Mouse (Mus musculus): ENCODE measurements around the gene Depdc5. TPM values are rescaled to one million over a fixed set of nuclear protein-coding genes. Genes with fewer than 3 reads are reported as not detected.

Depdc5 gene
- polyA plus RNA-seq, 1 experiment from 2014 or later, result 22.6 TPM

DNA sequence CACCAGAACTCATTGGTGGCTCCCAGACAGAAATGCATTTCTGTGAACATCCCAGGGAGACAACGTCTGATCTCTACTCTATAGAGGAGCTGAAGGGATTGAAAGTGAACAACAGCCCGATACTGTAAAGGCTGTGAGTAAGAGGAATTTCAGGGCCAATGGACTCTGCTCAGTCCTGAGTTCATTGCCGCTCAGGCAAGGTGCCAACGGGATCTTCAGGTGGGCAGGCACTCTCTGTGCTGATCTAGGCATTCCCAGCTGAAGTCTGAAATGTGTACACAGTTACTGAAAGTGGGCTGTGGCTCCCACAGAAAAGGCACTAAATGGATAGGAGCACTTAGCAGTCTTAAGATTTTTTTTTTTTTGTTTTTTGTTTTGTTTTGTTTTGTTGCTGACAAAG, 135.3 kb downstream of the Depdc5 start:
- Histone ChIP-seq H3K4me3 (ENCODE audit: low read depth, low read length) (no peak overlapping the region), H3K4me2 (no peak overlapping the region), H3K27me3 (replicated peaks; ENCODE audit: control insufficient read depth, insufficient read depth, low read length) (no peaks in the 10 kb centered on the region), H3K36me3 (ENCODE audit: control insufficient read depth, insufficient read depth, low read length) (no peaks in the 10 kb centered on the region), H3K9ac (ENCODE audit: low read depth, low read length) (no peak overlapping the region), H3K9me3 (ENCODE audit: control insufficient read depth, low read length) (no peaks in the 10 kb centered on the region), H3K4me1 (replicated peaks; ENCODE audit: control insufficient read depth, insufficient read depth, low read length) (no peaks in the 10 kb centered on the region), H3K27ac (ENCODE audit: low read depth, low read length) (no peak overlapping the region)
- 87% methylated on average over 4 of the region's 4 CpGs for WGBS
- ATAC-seq (replicated peaks; ENCODE audit: low FRiP score), result no peak
- DNase-seq (ENCODE audit: low spot score), result no peak

DNA sequence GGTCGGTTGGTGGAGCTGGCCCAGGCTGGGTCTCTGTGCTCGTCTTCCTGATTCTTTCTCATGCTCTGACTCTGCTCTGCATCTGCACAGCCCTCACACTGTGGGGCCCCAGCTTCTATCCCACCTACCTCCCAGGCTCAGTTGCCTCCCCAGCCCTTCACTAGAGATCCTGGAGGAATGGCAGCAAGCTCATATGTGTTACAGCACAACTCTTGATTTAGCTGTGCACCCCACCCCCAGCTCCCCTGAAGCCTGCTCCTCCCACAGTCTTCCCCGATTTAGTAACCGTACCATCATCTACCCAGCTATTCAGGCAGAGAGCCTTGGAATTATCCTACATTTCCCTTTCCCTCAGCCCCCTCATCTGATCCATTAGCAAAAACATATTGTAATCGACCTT, 137.6 kb downstream of the Depdc5 start:
- H3K9me3 ChIP-seq (ENCODE audit: control insufficient read depth, low read length), result no peaks in the 10 kb centered on the region
- H3K9ac ChIP-seq (ENCODE audit: low read depth, low read length), result no peak overlapping the region
- no peak for ATAC-seq (replicated peaks; ENCODE audit: low FRiP score)

DNA sequence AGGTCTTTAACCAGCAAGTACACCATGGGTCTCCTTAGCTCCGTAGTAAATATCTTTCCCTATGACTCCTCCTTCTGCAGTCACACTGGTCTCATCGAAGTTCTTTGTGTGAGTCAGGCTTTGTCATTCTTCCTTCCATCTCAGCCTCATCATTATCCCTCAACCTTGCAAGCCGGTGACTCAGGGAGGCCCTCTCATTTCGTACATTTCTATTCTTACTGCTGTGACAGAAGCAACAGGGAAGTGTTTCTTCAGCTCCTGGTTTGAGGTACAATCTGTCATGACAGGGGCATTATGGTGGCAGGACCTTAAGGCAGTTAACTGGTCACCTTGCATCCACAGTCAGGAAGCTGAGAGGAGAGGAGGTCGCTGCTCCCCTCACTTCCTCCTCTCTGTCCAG, 139.3 kb downstream of the Depdc5 start:
- no peak overlapping the region for H3K9ac ChIP-seq (ENCODE audit: low read depth, low read length)
- H3K4me1 ChIP-seq (replicated peaks; ENCODE audit: control insufficient read depth, insufficient read depth, low read length), result no peaks in the 10 kb centered on the region
- H3K4me2 ChIP-seq, result no peak overlapping the region
- DNase-seq (ENCODE audit: low spot score), result no peak
- no peaks in the 10 kb centered on the region for H3K9me3 ChIP-seq (ENCODE audit: control insufficient read depth, low read length)
- no peak overlapping the region for H3K4me3 ChIP-seq (ENCODE audit: low read depth, low read length)
- 75% methylated on average over 5 of the region's 5 CpGs for WGBS
- ATAC-seq (replicated peaks; ENCODE audit: low FRiP score), result no peak
- no peaks in the 10 kb centered on the region for H3K36me3 ChIP-seq (ENCODE audit: control insufficient read depth, insufficient read depth, low read length)
- no peak overlapping the region for H3K27ac ChIP-seq (ENCODE audit: low read depth, low read length)
- H3K27me3 ChIP-seq (replicated peaks; ENCODE audit: control insufficient read depth, insufficient read depth, low read length), result no peaks in the 10 kb centered on the region

More for the DNA sequence above, 137.6 kb downstream of the Depdc5 start:
- WGBS, result 73% methylated on average over 5 of the region's 5 CpGs
- Histone ChIP-seq H3K27me3 (replicated peaks; ENCODE audit: control insufficient read depth, insufficient read depth, low read length) (no peaks in the 10 kb centered on the region), H3K27ac (ENCODE audit: low read depth, low read length) (no peak overlapping the region), H3K4me2 (no peak overlapping the region), H3K4me1 (replicated peaks; ENCODE audit: control insufficient read depth, insufficient read depth, low read length) (no peaks in the 10 kb centered on the region), H3K36me3 (ENCODE audit: control insufficient read depth, insufficient read depth, low read length) (no peaks in the 10 kb centered on the region), H3K4me3 (ENCODE audit: low read depth, low read length) (no peak overlapping the region)
- no peak for DNase-seq (ENCODE audit: low spot score)

DNA sequence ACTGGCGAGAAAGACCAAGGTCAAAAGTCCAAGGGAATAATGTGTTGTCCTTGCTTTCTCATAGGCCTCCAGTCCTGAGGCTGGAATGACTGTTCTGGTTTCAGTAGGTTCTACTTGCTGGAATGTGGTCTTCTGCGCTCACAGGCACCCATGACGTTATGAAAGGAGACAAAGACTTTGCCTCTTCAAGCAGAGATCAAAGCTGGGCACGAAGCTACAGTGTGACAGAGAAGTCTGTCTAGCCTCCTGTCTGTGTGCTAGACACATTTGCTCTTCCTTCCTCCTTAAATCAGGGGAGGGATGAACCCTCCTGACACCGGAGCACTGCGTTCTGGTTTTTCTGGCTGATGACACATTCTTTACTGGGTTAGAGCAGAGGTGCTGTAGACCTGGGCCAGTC, 140.0 kb downstream of the Depdc5 start:
- 66% methylated on average over 6 of the region's 6 CpGs for WGBS
- Histone ChIP-seq H3K27me3 (replicated peaks; ENCODE audit: control insufficient read depth, insufficient read depth, low read length) (no peaks in the 10 kb centered on the region), H3K4me1 (replicated peaks; ENCODE audit: control insufficient read depth, insufficient read depth, low read length) (no peaks in the 10 kb centered on the region), H3K9me3 (ENCODE audit: control insufficient read depth, low read length) (no peaks in the 10 kb centered on the region), H3K27ac (ENCODE audit: low read depth, low read length) (no peak overlapping the region), H3K9ac (ENCODE audit: low read depth, low read length) (no peak overlapping the region), H3K4me2 (no peak overlapping the region), H3K36me3 (ENCODE audit: control insufficient read depth, insufficient read depth, low read length) (no peaks in the 10 kb centered on the region), H3K4me3 (ENCODE audit: low read depth, low read length) (no peak overlapping the region)
- ATAC-seq (replicated peaks; ENCODE audit: low FRiP score) (no peak), DNase-seq (ENCODE audit: low spot score) (no peak)

DNA sequence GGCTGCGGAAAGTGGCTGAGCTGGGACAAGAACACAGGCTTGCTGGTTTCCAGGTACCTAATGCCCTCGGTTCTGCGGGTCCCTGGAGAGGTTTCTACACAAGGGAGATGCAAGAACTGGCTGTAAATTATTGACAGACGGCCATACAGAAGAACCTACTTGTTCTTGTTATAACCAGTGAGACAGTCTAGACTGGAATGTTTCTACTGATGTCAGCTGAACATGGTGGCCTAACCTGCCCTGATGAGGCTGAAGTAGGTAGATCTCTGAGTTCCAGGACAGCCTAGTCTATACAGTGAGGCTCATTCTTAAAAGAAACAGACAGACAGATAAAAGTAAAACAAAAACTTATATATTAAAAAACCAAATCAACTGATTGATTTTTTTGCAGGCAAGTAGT, 140.6 kb downstream of the Depdc5 start:
- Histone ChIP-seq H3K9ac (ENCODE audit: low read depth, low read length) (no peak overlapping the region), H3K27ac (ENCODE audit: low read depth, low read length) (no peak overlapping the region), H3K4me3 (ENCODE audit: low read depth, low read length) (no peak overlapping the region), H3K9me3 (ENCODE audit: control insufficient read depth, low read length) (no peaks in the 10 kb centered on the region), H3K4me1 (replicated peaks; ENCODE audit: control insufficient read depth, insufficient read depth, low read length) (no peaks in the 10 kb centered on the region), H3K27me3 (replicated peaks; ENCODE audit: control insufficient read depth, insufficient read depth, low read length) (no peaks in the 10 kb centered on the region), H3K4me2 (no peak overlapping the region), H3K36me3 (ENCODE audit: control insufficient read depth, insufficient read depth, low read length) (no peaks in the 10 kb centered on the region)
- 72% methylated on average over 4 of the region's 4 CpGs for WGBS
- ATAC-seq (replicated peaks; ENCODE audit: low FRiP score) (no peak), DNase-seq (ENCODE audit: low spot score) (no peak)

DNA sequence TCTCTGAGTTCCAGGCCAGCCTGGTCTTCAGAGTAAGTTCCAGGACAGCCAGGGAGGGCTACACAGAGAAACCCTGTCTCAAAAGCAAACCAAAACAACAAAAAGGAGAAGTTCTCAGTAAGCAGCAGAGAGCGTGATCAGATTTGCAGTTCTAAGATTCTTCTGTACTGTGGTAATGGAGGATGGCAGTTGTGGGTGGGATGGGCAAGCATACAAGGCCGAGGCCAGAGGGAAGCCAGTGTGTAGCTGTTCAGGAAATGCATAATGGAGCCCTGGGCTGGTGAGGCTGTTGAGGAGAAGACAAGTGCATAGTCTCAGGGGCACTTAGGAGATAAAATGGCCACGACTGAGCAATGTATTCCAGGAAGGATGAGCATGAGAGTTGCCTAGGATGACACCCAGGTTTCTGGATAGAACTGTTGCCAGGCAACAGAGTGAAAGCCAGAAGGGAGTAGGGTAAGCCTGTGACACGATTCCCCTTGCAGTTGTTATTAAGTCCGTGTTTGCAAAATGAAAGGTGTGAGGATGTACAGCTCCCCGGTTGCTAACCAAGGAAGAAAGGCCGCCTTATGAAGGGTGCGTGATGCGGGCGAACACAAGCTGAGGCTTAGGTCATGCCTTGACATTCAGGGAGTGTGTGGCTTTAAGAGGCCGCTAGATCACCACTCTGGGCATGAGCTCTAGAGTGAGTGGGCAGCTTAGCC, 142.1 kb downstream of the Depdc5 start:
- Histone ChIP-seq H3K4me1 (replicated peaks; ENCODE audit: control insufficient read depth, insufficient read depth, low read length) (no peaks in the 10 kb centered on the region), H3K27me3 (replicated peaks; ENCODE audit: control insufficient read depth, insufficient read depth, low read length) (no peaks in the 10 kb centered on the region), H3K4me2 (no peak overlapping the region), H3K27ac (ENCODE audit: low read depth, low read length) (no peak overlapping the region), H3K36me3 (ENCODE audit: control insufficient read depth, insufficient read depth, low read length) (no peaks in the 10 kb centered on the region), H3K4me3 (ENCODE audit: low read depth, low read length) (no peak overlapping the region), H3K9ac (ENCODE audit: low read depth, low read length) (no peak overlapping the region), H3K9me3 (ENCODE audit: control insufficient read depth, low read length) (no peaks in the 10 kb centered on the region)
- DNase-seq (ENCODE audit: low spot score) (no peak), ATAC-seq (replicated peaks; ENCODE audit: low FRiP score) (no peak)
- 71% methylated on average over 11 of the region's 11 CpGs for WGBS

DNA sequence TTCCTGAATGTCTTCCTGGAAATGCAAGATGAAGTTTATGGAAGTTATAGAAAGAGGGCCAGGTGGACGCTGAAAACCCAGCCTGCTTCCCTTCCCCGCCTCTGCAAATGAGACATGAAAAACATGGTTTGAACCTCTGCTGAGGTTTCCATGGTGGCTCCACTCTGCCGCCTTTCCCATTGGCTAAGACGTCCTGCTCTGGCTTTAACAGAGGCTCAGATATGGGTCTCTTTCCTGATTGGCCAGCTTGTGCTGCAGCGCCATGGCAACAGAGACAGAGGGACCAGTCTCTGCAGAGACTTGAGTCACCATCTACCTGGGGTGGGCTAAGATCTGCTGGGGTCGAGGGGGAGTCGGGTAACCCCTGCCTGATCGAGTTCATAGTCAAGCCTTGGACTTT, 143.2 kb downstream of the Depdc5 start:
- Histone ChIP-seq H3K4me2 (no peak overlapping the region), H3K36me3 (ENCODE audit: control insufficient read depth, insufficient read depth, low read length) (no peaks in the 10 kb centered on the region), H3K27ac (ENCODE audit: low read depth, low read length) (no peak overlapping the region), H3K4me1 (replicated peaks; ENCODE audit: control insufficient read depth, insufficient read depth, low read length) (0 out of 2 replicates have a peak, but pooled peaks cover 3% of the 10 kb centered on the region), H3K27me3 (replicated peaks; ENCODE audit: control insufficient read depth, insufficient read depth, low read length) (no peaks in the 10 kb centered on the region), H3K9ac (ENCODE audit: low read depth, low read length) (no peak overlapping the region), H3K9me3 (ENCODE audit: control insufficient read depth, low read length) (no peaks in the 10 kb centered on the region), H3K4me3 (ENCODE audit: low read depth, low read length) (no peak overlapping the region)
- DNase-seq (ENCODE audit: low spot score) (no peak), ATAC-seq (replicated peaks; ENCODE audit: low FRiP score) (no peak)
- whole genome bisulfite sequencing, result 53% methylated on average over 8 of the region's 8 CpGs

DNA sequence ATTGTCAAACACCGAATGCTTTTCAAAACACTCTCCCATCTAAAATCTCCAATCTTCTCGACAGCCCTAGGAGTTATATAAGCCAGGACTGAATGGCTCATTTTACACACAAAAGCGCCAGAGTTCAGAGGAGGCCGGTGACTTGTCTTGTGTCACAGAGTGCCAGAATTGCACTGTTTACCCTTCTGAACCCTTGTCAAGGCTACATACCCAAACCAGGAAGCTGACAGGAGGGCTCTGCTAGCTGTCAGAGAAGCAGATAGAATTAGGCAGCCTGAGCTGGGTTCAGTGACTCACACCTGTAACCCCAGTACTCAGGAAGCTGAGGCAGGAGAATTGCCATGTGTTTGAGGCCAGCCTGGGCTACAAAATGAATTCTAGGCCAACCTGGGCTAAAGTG, 143.9 kb downstream of the Depdc5 start:
- 0 out of 2 replicates have a peak, but pooled peaks cover 4% of the 10 kb centered on the region for H3K4me1 ChIP-seq (replicated peaks; ENCODE audit: control insufficient read depth, insufficient read depth, low read length)

DNA sequence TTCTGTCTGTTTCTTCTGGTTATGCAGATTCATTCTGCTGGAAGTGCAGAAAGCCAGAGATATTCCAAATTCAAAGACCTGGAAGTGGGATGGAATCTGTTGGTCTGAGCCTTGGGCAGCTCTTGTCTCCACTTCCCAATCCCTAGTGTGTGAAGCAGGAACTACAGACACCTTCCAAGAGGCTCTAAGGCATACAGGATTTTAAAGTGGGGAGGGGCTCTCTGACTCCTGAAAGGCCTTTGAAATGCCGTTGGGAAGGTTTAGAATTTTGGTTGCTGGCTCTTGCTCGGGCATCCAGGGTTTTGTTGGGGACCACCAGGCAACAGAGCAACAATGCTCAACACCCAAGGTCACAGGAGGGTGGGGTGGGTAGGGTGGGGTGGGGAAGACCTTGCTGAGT, 145.8 kb downstream of the Depdc5 start:
- Histone ChIP-seq H3K4me2 (no peak overlapping the region), H3K4me3 (ENCODE audit: low read depth, low read length) (no peak overlapping the region), H3K27me3 (replicated peaks; ENCODE audit: control insufficient read depth, insufficient read depth, low read length) (no peaks in the 10 kb centered on the region), H3K27ac (ENCODE audit: low read depth, low read length) (no peak overlapping the region), H3K9ac (ENCODE audit: low read depth, low read length) (no peak overlapping the region), H3K36me3 (ENCODE audit: control insufficient read depth, insufficient read depth, low read length) (no peaks in the 10 kb centered on the region), H3K4me1 (replicated peaks; ENCODE audit: control insufficient read depth, insufficient read depth, low read length) (0 out of 2 replicates have a peak, but pooled peaks cover 4% of the 10 kb centered on the region), H3K9me3 (ENCODE audit: control insufficient read depth, low read length) (no peaks in the 10 kb centered on the region)
- no peak for ATAC-seq (replicated peaks; ENCODE audit: low FRiP score)
- DNase-seq (ENCODE audit: low spot score), result no peak
- 63% methylated on average over 2 of the region's 2 CpGs for WGBS

More for the DNA sequence above, 143.9 kb downstream of the Depdc5 start:
- WGBS, result 75% methylated on average over 4 of the region's 4 CpGs
- no peaks in the 10 kb centered on the region for H3K9me3 ChIP-seq (ENCODE audit: control insufficient read depth, low read length)
- no peak overlapping the region for H3K9ac ChIP-seq (ENCODE audit: low read depth, low read length)
- H3K36me3 ChIP-seq (ENCODE audit: control insufficient read depth, insufficient read depth, low read length), result no peaks in the 10 kb centered on the region
- no peaks in the 10 kb centered on the region for H3K27me3 ChIP-seq (replicated peaks; ENCODE audit: control insufficient read depth, insufficient read depth, low read length)
- no peak for ATAC-seq (replicated peaks; ENCODE audit: low FRiP score)
- no peak overlapping the region for H3K27ac ChIP-seq (ENCODE audit: low read depth, low read length)
- no peak for DNase-seq (ENCODE audit: low spot score)
- H3K4me3 ChIP-seq (ENCODE audit: low read depth, low read length), result no peak overlapping the region
- no peak overlapping the region for H3K4me2 ChIP-seq

Measured in liver, embryonic 11.5 days (tissue).